Mouse (Mus musculus): ENCODE results near the gene Ppid. TPM values are rescaled to one million over a fixed set of nuclear protein-coding genes. Genes with fewer than 3 reads are reported as not detected.

The Ppid gene
- polyA plus RNA-seq, 1 experiment from 2014 or later = 168 TPM

DNA sequence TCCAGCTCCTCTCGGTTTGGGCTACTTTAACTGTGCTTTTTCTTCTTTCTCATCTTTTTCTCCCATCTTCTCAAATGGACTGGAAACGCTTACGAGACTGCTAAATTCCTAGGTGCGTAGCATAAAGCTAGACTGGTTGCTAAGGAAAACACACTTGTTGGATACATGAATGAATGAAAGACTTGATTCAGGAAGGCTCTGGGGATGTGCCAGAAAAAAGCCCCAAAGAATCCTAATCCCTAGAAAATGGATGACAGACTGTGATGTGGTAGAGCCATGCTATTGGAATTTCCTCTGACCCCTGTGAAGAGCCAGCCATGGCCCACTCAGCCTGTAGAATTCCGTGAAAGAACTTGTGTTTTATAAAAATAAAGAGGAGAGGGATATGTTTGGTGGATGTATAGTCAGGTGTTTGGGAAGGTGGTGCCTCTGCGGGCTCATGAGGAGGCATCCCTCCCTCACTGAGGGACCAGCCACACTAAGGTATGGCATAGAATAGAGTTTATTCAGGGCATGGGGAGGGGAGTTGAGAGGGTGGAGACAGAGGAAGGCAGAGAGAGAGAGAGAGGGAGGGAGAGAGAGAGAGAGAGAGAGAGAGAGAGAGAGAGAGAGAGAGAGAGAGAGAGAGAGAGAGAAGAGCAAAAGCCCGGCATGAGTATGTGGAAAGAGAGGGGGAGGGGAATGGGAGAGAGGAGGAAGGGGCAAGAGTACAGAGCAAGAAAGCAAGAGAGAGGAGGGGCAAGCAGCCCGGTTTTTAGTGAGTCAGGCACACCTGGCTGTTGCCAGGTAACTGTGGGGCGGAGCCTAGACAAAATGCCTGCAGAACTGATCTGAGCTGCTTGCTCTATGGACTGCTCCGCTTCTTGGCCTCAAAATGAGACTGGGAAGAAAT is 15.3 kb upstream of the Ppid start:
- Histone ChIP-seq H3K27me3 (no peaks in the 10 kb centered on the region), H3K4me3 (no peak overlapping the region), H3K9ac (no peak overlapping the region), H3K27ac (peak overlapping the region; percentile 69), H3K4me1 (peaks cover 16% of the 10 kb centered on the region), H3K4me2 (peak overlapping the region; percentile 30), H3K9me3 (replicated peaks) (no peaks in the 10 kb centered on the region), H3K36me3 (ENCODE audit: poor library complexity, severe bottlenecking) (no peaks in the 10 kb centered on the region)
- 16% methylated on average over 10 of the region's 10 CpGs for WGBS
- peak; percentile 81 for ATAC-seq

DNA sequence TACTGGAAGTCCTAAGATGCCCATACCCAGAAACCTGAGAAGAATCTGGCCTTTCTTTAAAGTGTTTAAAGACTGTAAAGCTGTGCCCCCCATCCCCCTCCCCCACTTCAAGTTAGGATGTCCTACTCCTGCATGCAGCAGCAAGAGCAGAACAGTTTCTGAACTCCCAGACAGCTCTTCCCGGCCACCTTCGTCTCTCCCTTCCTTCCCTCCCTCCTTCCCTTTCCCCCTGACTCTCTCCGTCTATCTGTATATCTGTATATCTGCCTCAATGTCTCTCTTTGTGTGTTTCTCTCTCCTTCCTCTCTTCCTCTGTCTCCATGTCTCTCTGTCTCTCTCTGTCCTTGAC is 14.7 kb upstream of the Ppid start:
- Histone ChIP-seq H3K4me1 (peaks cover 16% of the 10 kb centered on the region), H3K4me3 (no peak overlapping the region), H3K9me3 (replicated peaks) (no peaks in the 10 kb centered on the region), H3K27me3 (no peaks in the 10 kb centered on the region), H3K27ac (peak overlapping the region; percentile 69; the same call in 1 of the 2 replicates), H3K4me2 (peak overlapping the region; percentile 30), H3K36me3 (ENCODE audit: poor library complexity, severe bottlenecking) (no peaks in the 10 kb centered on the region), H3K9ac (0 out of 2 replicates have a peak overlapping the region, but pooled peaks have one; percentile 10)
- WGBS = 31% methylated on average over 3 of the region's 3 CpGs
- no peak for ATAC-seq

GRCm38 (mm10) chr3:79576865-79577264 is 14.3 kb upstream of the Ppid start:
- no peaks in the 10 kb centered on the region for H3K9me3 ChIP-seq (replicated peaks)
- 45% methylated on average over 5 of the region's 5 CpGs for WGBS
- no peaks in the 10 kb centered on the region for H3K36me3 ChIP-seq (ENCODE audit: poor library complexity, severe bottlenecking)
- no peak overlapping the region for H3K27ac ChIP-seq
- H3K4me1 ChIP-seq = peaks cover 16% of the 10 kb centered on the region
- no peak for ATAC-seq
- 0 out of 2 replicates have a peak overlapping the region, but pooled peaks have one; percentile 10 for H3K9ac ChIP-seq
- no peaks in the 10 kb centered on the region for H3K27me3 ChIP-seq
- no peak overlapping the region for H3K4me2 ChIP-seq
- H3K4me3 ChIP-seq = no peak overlapping the region

DNA sequence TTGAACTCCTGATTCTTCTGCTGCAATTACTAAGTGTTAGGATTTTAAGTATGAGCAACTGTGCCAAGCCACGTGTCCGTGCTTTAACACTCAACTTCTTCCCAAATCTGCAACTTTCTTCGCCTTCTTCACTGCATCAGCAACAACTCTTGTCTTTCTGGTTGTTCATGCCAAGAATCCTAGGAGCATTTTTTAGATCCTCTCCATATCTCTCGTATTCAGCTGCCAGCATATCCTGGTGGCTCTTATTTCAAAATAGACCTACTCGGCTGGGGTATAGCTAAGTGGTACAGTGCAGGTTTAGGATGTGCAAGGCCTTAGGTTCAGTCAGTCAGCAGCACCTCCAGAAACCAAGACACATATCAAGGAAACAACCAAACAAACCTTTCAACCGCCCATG is 13.5 kb upstream of the Ppid start:
- Histone ChIP-seq H3K4me2 (no peak overlapping the region), H3K9ac (no peak overlapping the region), H3K27me3 (no peaks in the 10 kb centered on the region), H3K27ac (no peak overlapping the region), H3K9me3 (replicated peaks) (no peaks in the 10 kb centered on the region), H3K4me3 (no peak overlapping the region), H3K4me1 (peaks cover 16% of the 10 kb centered on the region), H3K36me3 (ENCODE audit: poor library complexity, severe bottlenecking) (no peaks in the 10 kb centered on the region)
- no peak for ATAC-seq
- WGBS = 91% methylated on average over 6 of the region's 6 CpGs

GRCm38 (mm10) chr3:79578164-79578563 is 13.0 kb upstream of the Ppid start:
- Histone ChIP-seq H3K4me1 (peaks cover 16% of the 10 kb centered on the region), H3K9ac (no peak overlapping the region), H3K4me3 (no peak overlapping the region), H3K27me3 (no peaks in the 10 kb centered on the region), H3K36me3 (ENCODE audit: poor library complexity, severe bottlenecking) (no peaks in the 10 kb centered on the region), H3K4me2 (no peak overlapping the region), H3K9me3 (replicated peaks) (no peaks in the 10 kb centered on the region), H3K27ac (no peak overlapping the region)
- no peak for ATAC-seq
- 83% methylated on average over 6 of the region's 6 CpGs for WGBS

DNA sequence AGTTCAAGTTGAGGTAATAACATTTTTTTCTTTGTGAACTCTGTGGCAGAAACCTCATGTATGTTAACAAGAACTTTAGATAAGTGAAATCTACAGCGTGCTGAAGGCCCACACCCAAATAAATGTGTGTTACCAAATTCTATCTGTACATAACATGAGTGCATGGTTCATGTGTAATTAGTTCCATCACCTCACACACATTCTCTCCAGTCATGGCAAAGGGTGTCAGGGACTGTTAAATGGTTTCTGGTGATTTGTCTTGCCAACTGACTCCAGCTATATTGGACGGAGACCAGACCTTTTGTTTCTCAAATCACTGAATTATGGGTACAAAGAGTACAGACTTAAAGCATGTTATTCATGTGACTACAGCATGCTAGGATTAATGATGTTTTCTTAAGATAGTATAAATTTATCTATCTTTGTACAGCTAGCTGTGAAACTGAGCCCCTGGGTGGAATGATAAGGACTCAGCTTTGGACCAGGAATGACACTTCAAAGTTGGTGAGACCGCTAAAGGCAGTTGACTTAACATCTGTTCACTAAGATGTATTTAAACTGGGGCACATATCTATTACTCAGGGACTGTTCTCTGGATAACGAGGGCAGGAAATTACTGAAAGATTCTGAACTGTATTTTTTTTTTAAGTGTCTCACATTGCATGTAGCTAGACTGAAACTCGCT is 11.1 kb upstream of the Ppid start:
- ATAC-seq = no peak
- Histone ChIP-seq H3K4me2 (no peak overlapping the region), H3K4me3 (no peak overlapping the region), H3K4me1 (peaks cover 16% of the 10 kb centered on the region), H3K36me3 (ENCODE audit: poor library complexity, severe bottlenecking) (no peaks in the 10 kb centered on the region), H3K9ac (no peak overlapping the region), H3K27ac (no peak overlapping the region), H3K9me3 (replicated peaks) (no peaks in the 10 kb centered on the region), H3K27me3 (no peaks in the 10 kb centered on the region)
- WGBS = 86% methylated on average over 5 of the region's 5 CpGs

DNA sequence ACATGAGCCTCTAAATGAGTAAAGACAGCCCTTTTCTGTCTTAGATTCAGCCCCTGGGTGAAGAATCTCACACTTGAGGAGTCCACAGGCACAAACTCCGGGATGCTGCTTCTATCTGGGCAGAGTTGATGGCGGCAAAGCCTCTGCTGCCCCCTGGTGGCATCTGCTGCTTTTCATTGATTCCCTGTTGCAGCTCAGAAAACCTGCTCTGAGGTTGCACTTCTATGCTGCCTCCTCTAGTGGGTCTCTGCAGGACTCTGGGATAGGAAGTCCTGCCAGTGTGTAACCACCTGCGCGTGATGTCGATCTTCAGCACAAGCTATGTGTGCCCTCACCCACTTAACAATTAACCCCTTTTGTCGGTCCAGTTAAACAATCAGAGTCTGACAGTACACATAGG is 4.3 kb upstream of the Ppid start:
- H3K36me3 ChIP-seq (ENCODE audit: poor library complexity, severe bottlenecking) = no peaks in the 10 kb centered on the region
- H3K9me3 ChIP-seq (replicated peaks) = no peaks in the 10 kb centered on the region
- H3K4me1 ChIP-seq = peaks cover 5% of the 10 kb centered on the region
- no peak overlapping the region for H3K27ac ChIP-seq
- H3K4me2 ChIP-seq = peak overlapping the region; percentile 17; the same call in 1 of the 2 replicates
- 0 out of 2 replicates have a peak, but pooled peaks cover 2% of the 10 kb centered on the region for H3K27me3 ChIP-seq
- H3K9ac ChIP-seq = no peak overlapping the region
- ATAC-seq = peak; percentile 82
- WGBS = 2% methylated on average over 6 of the region's 6 CpGs
- H3K4me3 ChIP-seq = no peak overlapping the region

DNA sequence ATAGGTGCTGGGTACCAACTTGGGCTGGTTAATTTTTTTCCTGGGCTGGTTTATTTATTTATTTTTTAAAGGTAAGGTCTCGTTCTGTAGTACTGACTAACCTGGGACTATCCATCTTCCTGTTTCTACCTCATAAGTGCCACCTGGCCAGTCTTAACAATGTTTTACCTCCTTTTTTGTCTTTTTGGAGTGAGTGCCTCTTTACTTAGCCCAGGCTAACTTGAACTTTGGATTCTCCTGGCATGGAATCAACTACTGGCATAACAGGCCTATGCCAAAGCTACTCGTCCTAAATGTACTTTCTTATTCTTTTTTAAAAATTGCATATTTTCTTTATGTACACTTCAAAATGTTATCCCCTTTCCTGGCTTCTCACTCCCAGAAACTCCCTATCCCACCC is 1.5 kb upstream of the Ppid start:
- no peak overlapping the region for H3K27ac ChIP-seq
- WGBS = 88% methylated on average over 2 of the region's 2 CpGs
- H3K9me3 ChIP-seq (replicated peaks) = no peaks in the 10 kb centered on the region
- no peak overlapping the region for H3K9ac ChIP-seq
- peaks cover 10% of the 10 kb centered on the region for H3K36me3 ChIP-seq (ENCODE audit: poor library complexity, severe bottlenecking)
- 0 out of 2 replicates have a peak, but pooled peaks cover 2% of the 10 kb centered on the region for H3K27me3 ChIP-seq
- no peak for ATAC-seq
- no peak overlapping the region for H3K4me2 ChIP-seq
- no peak overlapping the region for H3K4me3 ChIP-seq
- H3K4me1 ChIP-seq = peaks cover 20% of the 10 kb centered on the region

DNA sequence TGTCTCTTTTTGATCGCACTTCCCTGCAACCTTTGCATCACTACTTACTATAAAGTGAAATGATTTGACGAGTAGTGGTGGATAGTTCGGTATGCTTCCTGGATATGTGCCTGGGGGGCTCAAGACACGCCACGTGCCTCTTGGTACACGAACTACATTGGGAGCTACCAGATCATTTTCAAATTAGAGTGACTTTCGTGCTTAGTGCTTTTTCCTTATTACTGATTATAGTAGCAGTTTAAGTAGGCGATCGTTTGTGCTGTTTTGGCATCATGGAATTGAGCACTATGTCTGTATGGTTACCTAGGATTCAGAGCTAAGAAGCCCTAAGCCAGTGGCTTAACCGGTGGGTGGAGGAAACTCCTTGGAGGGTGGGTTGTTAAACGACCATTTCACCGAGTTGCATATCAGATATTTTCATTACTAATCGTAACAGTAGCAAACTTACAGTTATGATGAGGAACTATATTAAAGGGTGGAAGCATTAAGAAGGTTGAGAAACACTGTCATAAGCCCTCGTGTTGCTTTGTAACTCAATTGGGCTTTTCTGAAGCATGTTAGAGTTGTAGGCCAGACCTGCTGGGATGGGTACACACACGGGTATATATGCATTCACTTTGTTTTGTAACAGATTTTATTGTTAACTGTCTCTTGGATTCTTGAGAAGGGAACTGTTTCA is 790 bp downstream of the Ppid start:
- Histone ChIP-seq H3K9me3 (replicated peaks) (no peaks in the 10 kb centered on the region), H3K27me3 (0 out of 2 replicates have a peak, but pooled peaks cover 2% of the 10 kb centered on the region), H3K36me3 (ENCODE audit: poor library complexity, severe bottlenecking) (peaks cover 30% of the 10 kb centered on the region), H3K27ac (peak overlapping the region; percentile 78), H3K9ac (peak overlapping the region; percentile 86), H3K4me3 (peak overlapping the region; percentile 86), H3K4me2 (peak overlapping the region; percentile 84), H3K4me1 (peaks cover 19% of the 10 kb centered on the region)
- ATAC-seq = peak; percentile 17; the same call in 1 of the 2 replicates
- 6% methylated on average over 15 of the region's 15 CpGs for WGBS

- Histone ChIP-seq H3K4me3 (no peak overlapping the region), H3K36me3 (ENCODE audit: poor library complexity, severe bottlenecking) (peaks cover 59% of the 10 kb centered on the region), H3K27me3 (no peaks in the 10 kb centered on the region), H3K9me3 (replicated peaks) (no peaks in the 10 kb centered on the region), H3K9ac (no peak overlapping the region), H3K27ac (no peak overlapping the region), H3K4me2 (no peak overlapping the region), H3K4me1 (peaks cover 17% of the 10 kb centered on the region)
- no peak for ATAC-seq
- WGBS = 97% methylated on average over 7 of the region's 7 CpGs
Measured at GRCm38 (mm10) chr3:79595468-79595867, 4.3 kb downstream of the Ppid start.

DNA sequence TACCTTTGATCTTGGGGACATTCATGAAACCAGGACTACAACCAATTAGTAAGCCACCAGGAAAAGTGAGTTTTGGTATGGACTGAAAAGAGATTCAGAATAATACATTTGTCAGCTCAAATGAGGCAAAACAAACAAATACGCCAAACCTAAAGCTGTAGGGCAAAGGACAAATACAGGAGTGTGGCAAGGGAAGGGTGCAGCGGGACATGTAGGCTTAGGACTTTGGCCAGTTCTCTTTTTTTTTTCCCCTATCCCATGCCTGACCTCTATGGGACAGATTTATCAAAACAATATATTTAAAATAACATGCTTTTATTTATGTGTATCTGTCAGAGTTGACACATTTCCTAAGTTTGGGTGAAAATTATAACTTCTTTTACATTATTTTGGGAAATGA is 18.7 kb downstream of the Ppid start:
- Histone ChIP-seq H3K4me3 (no peak overlapping the region), H3K9me3 (replicated peaks) (no peaks in the 10 kb centered on the region; the same call in 1 of the 2 replicates), H3K27ac (no peak overlapping the region), H3K4me2 (no peak overlapping the region), H3K9ac (no peak overlapping the region), H3K27me3 (no peaks in the 10 kb centered on the region), H3K36me3 (ENCODE audit: poor library complexity, severe bottlenecking) (peaks cover 66% of the 10 kb centered on the region), H3K4me1 (no peaks in the 10 kb centered on the region)
- 92% methylated on average over 2 of the region's 2 CpGs for whole genome bisulfite sequencing
- no peak for ATAC-seq
